Mouse (Mus musculus): ENCODE measurements at regions not wholly inside any gene's neighbourhood (a gene's known extent, or its start where the extent isn't known, plus 50 kb on each side); places are given as distances from the start of the nearest gene placed in this dataset.

GRCm38 (mm10) chr11:6761876-6762628 lies 75.4 kb downstream of the Gm11983 start:
- TF ChIP-seq CTCF (IDR thresholded peaks at IDR 0.05; ENCODE audit: low read depth) = no peak
- ATAC-seq (ENCODE audit: insufficient read depth) (no peak), DNase-seq (no peak)
- H3K36me3 ChIP-seq (ENCODE audit: insufficient read depth) = no peaks in the 10 kb centered on the region
- H3K27me3 ChIP-seq (ENCODE audit: insufficient read depth, low read length) = no peaks in the 10 kb centered on the region
- H3K4me1 ChIP-seq (ENCODE audit: insufficient read depth) = no peaks in the 10 kb centered on the region
- H3K9ac ChIP-seq = no peak overlapping the region
- H3K4me3 ChIP-seq (ENCODE audit: low read depth, low read length) = no peak overlapping the region
- H3K27ac ChIP-seq (ENCODE audit: low read depth) = no peak overlapping the region
- H3K9me3 ChIP-seq (ENCODE audit: low read depth, low read length) = no peaks in the 10 kb centered on the region
- WGBS = 78% methylated on average over 11 of the region's 11 CpGs
- no peak overlapping the region for H3K4me2 ChIP-seq

DNA sequence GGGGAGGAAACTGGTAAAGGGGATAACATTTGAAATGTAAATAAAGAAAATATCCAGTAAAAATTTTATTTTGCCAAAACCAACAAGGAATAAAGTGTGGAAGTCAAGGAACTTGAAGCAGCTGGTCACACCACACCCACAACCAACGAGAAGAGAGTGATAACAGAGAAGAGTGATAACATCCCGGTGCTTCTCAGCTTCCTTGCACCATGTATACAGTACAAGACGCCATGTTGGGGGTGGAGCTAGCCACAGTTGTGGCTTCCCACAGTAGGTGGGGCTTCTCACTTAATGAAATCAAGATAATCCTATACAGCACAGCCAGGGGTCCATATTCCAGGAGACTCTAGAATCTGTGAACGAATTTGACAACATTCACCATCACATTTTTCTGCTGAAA lies 77.9 kb downstream of the Gm11983 start:
- H3K27me3 ChIP-seq (ENCODE audit: insufficient read depth, low read length) = no peaks in the 10 kb centered on the region
- H3K4me1 ChIP-seq (ENCODE audit: insufficient read depth) = no peaks in the 10 kb centered on the region
- H3K4me3 ChIP-seq (ENCODE audit: low read depth, low read length) = no peak overlapping the region
- ATAC-seq (ENCODE audit: insufficient read depth) = no peak
- no peak overlapping the region for H3K4me2 ChIP-seq
- TF ChIP-seq CTCF (IDR thresholded peaks at IDR 0.05; ENCODE audit: low read depth) = no peak
- H3K27ac ChIP-seq (ENCODE audit: low read depth) = no peak overlapping the region
- H3K36me3 ChIP-seq (ENCODE audit: insufficient read depth) = no peaks in the 10 kb centered on the region
- 69% methylated on average over 4 of the region's 4 CpGs for WGBS
- H3K9me3 ChIP-seq (ENCODE audit: low read depth, low read length) = no peaks in the 10 kb centered on the region
- H3K9ac ChIP-seq = no peak overlapping the region
- no peak for DNase-seq

DNA sequence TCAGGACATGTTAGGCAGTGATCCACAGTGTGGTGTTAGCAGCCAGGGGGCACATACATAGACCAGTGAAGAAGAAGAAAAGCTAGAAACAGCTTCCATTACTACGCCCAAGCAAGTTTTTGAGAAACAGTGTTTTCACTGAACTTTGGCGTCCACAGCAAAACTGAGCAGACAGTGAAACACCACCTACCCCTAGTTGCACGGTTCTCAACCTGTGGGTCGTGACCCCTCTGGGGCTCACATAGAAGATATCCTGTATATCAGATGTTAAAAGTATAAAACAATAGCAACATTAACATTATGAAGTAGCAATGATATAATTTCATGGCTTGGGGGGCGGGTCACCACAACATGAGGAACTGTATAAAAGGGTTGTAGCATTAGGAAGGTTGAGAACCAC lies 81.1 kb downstream of the Ramp3 start:
- H3K4me2 ChIP-seq = no peak overlapping the region
- H3K9ac ChIP-seq = no peak overlapping the region
- ATAC-seq (ENCODE audit: insufficient read depth) (no peak), DNase-seq (no peak)
- H3K27ac ChIP-seq (ENCODE audit: low read depth) = no peak overlapping the region
- no peak for TF ChIP-seq CTCF (IDR thresholded peaks at IDR 0.05; ENCODE audit: low read depth)
- H3K4me3 ChIP-seq (ENCODE audit: low read depth, low read length) = no peak overlapping the region
- no peaks in the 10 kb centered on the region for H3K4me1 ChIP-seq (ENCODE audit: insufficient read depth)
- no peaks in the 10 kb centered on the region for H3K9me3 ChIP-seq (ENCODE audit: low read depth, low read length)
- H3K36me3 ChIP-seq (ENCODE audit: insufficient read depth) = no peaks in the 10 kb centered on the region
- 88% methylated on average over 5 of the region's 5 CpGs for WGBS
- H3K27me3 ChIP-seq (ENCODE audit: insufficient read depth, low read length) = no peaks in the 10 kb centered on the region

DNA sequence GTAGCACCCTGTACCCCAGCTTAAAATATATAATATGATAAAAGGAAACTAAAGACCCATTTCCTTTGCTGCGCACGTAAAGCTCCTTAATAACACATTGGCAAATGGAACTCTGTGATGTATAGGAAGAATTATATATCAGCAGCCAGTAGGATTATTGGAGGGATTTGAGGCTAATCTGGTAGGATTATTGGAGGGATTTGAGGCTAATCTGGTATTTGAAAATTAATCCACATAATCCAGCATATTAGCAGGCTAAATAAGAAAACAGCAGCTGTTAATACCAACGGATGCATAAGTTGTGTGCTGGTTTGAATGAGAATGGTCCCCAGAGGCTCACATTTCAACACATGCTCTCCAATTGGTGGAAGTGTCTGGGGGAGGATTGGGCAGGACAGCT lies 80.3 kb downstream of the Ramp3 start:
- ATAC-seq (ENCODE audit: insufficient read depth) (no peak), DNase-seq (no peak)
- no peak for TF ChIP-seq CTCF (IDR thresholded peaks at IDR 0.05; ENCODE audit: low read depth)
- no peak overlapping the region for H3K4me2 ChIP-seq
- WGBS = 86% methylated on average over 3 of the region's 3 CpGs
- H3K9ac ChIP-seq = no peak overlapping the region
- no peaks in the 10 kb centered on the region for H3K9me3 ChIP-seq (ENCODE audit: low read depth, low read length)
- no peak overlapping the region for H3K27ac ChIP-seq (ENCODE audit: low read depth)
- H3K4me3 ChIP-seq (ENCODE audit: low read depth, low read length) = no peak overlapping the region
- H3K4me1 ChIP-seq (ENCODE audit: insufficient read depth) = no peaks in the 10 kb centered on the region
- no peaks in the 10 kb centered on the region for H3K36me3 ChIP-seq (ENCODE audit: insufficient read depth)
- H3K27me3 ChIP-seq (ENCODE audit: insufficient read depth, low read length) = no peaks in the 10 kb centered on the region

GRCm38 (mm10) chr11:6738163-6738562 lies 79.8 kb downstream of the Ramp3 start:
- 82% methylated on average over 3 of the region's 3 CpGs for WGBS
- no peak for TF ChIP-seq CTCF (IDR thresholded peaks at IDR 0.05; ENCODE audit: low read depth)
- ATAC-seq (ENCODE audit: insufficient read depth) = no peak
- no peak overlapping the region for H3K4me2 ChIP-seq
- no peaks in the 10 kb centered on the region for H3K9me3 ChIP-seq (ENCODE audit: low read depth, low read length)
- no peak for DNase-seq
- H3K4me3 ChIP-seq (ENCODE audit: low read depth, low read length) = no peak overlapping the region
- H3K27me3 ChIP-seq (ENCODE audit: insufficient read depth, low read length) = no peaks in the 10 kb centered on the region
- H3K4me1 ChIP-seq (ENCODE audit: insufficient read depth) = no peaks in the 10 kb centered on the region
- H3K9ac ChIP-seq = no peak overlapping the region
- no peak overlapping the region for H3K27ac ChIP-seq (ENCODE audit: low read depth)
- H3K36me3 ChIP-seq (ENCODE audit: insufficient read depth) = no peaks in the 10 kb centered on the region

DNA sequence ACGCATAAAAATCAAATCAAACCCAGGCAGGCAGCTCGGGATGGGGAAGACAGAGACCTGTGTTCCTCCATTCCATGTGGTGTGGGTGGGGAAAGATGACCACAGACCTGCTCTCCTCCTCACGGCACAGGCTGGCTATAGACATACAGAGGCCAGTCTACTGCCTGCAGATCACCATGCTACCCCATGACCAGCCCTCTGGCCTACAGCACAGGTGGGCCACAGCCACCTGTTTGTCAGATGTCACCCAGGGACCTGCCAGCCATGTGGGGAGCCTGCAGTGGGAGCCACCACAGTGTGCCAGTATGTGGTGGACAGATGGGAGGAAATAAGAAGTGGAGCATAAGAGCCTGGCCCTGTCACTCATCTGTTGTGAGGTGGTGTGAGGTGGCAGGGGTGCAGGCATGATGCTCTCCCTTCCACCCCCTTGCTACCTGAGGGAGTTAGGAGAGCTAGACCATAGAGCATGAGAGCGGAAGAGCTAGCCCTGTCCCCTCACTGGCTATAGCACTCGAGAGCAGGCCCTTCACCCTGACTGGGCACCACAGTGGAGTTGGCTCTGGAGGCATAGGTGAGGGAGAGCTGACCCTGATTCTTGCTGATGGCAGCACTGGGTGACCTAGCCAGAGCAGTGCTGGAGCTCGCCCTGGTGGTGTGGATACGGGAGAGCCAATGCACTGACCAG lies 76.6 kb downstream of the Ramp3 start:
- H3K9me3 ChIP-seq (ENCODE audit: low read depth, low read length) = no peaks in the 10 kb centered on the region
- no peaks in the 10 kb centered on the region for H3K36me3 ChIP-seq (ENCODE audit: insufficient read depth)
- no peak overlapping the region for H3K27ac ChIP-seq (ENCODE audit: low read depth)
- H3K4me3 ChIP-seq (ENCODE audit: low read depth, low read length) = no peak overlapping the region
- H3K9ac ChIP-seq = no peak overlapping the region
- no peaks in the 10 kb centered on the region for H3K27me3 ChIP-seq (ENCODE audit: insufficient read depth, low read length)
- no peak overlapping the region for H3K4me2 ChIP-seq
- WGBS = 79% methylated on average over 7 of the region's 7 CpGs
- H3K4me1 ChIP-seq (ENCODE audit: insufficient read depth) = no peaks in the 10 kb centered on the region
- DNase-seq (no peak), ATAC-seq (ENCODE audit: insufficient read depth) (no peak)
- no peak for TF ChIP-seq CTCF (IDR thresholded peaks at IDR 0.05; ENCODE audit: low read depth)

DNA sequence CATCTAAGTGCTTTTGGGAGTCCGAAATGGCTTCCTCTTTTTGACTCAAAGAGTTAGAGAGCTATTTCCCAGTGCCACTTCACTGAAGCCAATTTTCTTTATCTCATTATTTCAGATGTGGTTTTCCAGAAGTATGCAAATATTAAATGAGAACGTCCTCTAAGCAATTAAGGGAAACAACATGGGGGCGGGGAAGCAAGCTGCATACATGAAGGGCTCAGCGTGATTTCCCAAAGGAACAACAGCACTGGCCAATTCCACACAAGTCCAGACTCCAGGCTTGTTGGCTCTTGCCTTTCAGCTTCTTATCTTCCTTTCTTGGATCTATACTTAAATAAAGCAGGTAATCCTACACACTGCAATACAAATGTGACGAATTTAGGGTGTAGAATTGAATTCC lies 73.2 kb downstream of the Ramp3 start:
- no peaks in the 10 kb centered on the region for H3K4me1 ChIP-seq (ENCODE audit: insufficient read depth)
- no peak overlapping the region for H3K9ac ChIP-seq
- no peak for ATAC-seq (ENCODE audit: insufficient read depth)
- TF ChIP-seq CTCF (IDR thresholded peaks at IDR 0.05; ENCODE audit: low read depth) = no peak
- no peak for DNase-seq
- no peaks in the 10 kb centered on the region for H3K27me3 ChIP-seq (ENCODE audit: insufficient read depth, low read length)
- 77% methylated on average over 5 of the region's 5 CpGs for WGBS
- H3K27ac ChIP-seq (ENCODE audit: low read depth) = no peak overlapping the region
- H3K4me3 ChIP-seq (ENCODE audit: low read depth, low read length) = no peak overlapping the region
- H3K4me2 ChIP-seq = no peak overlapping the region
- no peaks in the 10 kb centered on the region for H3K9me3 ChIP-seq (ENCODE audit: low read depth, low read length)
- H3K36me3 ChIP-seq (ENCODE audit: insufficient read depth) = no peaks in the 10 kb centered on the region
